Mouse (Mus musculus): ENCODE results near the gene Znrf3. TPM values are rescaled to one million over a fixed set of nuclear protein-coding genes. Genes with fewer than 3 reads are reported as not detected.

Znrf3 gene
- polyA plus RNA-seq, 1 experiment from 2014 or later: 13.7 TPM

DNA sequence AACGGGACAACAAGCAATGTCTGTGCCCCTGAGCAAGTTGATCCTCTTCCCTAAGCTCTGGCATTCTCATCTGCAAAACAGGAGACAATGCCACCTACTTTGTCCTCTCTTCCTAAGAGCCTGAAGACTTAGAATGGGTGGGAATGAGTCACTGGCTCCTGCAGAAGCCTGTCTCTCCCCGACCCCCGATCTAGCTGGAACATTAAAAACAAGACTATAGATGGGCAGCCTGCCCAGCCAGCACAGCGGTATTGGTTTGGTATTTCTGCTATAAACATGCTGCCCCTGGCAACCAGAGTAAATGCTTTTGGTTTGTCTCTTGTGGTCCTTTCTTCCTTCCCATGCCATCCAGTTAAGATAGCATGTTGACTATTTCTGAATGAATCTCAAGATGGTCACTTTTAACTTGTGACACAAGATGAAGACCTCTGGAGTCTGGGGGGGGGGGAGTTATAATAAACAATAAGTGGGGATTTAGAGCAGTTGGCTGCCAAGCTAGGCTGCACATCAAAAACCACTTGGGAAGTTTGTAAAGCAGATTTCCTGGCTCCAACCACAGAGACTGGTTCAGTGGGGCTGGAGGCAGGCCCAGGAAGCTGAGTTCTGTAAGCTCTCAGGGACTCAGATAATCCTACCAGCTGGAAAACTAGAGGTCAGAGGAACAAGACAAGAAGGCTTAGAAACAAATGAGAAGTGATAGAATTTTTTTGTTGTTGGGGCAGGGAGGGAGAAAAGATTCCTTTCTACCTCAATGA, 154.6 kb downstream of the Znrf3 start:
- peaks cover 44% of the 10 kb centered on the region for H3K36me3 ChIP-seq
- no peak overlapping the region for H3K4me3 ChIP-seq (replicated peaks)
- H3K9me3 ChIP-seq: no peaks in the 10 kb centered on the region
- ATAC-seq (ENCODE audit: insufficient number of reproducible peaks, insufficient read depth, low FRiP score, low TSS enrichment, low read depth): no peak
- H3K4me1 ChIP-seq (replicated peaks): no peaks in the 10 kb centered on the region
- no peak overlapping the region for H3K27ac ChIP-seq
- WGBS: 94% methylated on average over 4 of the region's 4 CpGs
- H3K9ac ChIP-seq (replicated peaks): no peak overlapping the region
- no peak overlapping the region for H3K4me2 ChIP-seq
- H3K27me3 ChIP-seq: no peaks in the 10 kb centered on the region

DNA sequence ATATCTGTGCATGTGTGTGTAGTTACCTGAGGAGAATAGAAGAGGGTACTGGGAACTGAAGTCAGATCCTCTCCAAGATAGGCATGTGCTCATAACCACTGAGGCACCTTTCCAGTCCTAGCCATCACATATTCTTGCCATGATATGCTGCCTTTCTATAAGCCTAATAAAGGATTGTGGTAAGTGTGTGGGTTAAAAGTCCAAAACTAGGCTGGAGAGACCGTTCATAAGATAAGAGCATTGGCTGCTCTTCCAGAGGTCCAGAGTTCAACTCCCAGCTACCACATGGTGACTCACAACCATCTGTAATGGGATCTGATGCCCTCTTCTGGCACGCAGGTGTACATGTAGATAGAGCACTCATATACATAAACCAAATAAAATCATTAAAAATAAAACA, 160.7 kb downstream of the Znrf3 start:
- 91% methylated on average over 2 of the region's 2 CpGs for WGBS
- Histone ChIP-seq H3K4me2 (no peak overlapping the region), H3K4me3 (replicated peaks) (no peak overlapping the region), H3K27ac (no peak overlapping the region), H3K4me1 (replicated peaks) (no peaks in the 10 kb centered on the region), H3K27me3 (no peaks in the 10 kb centered on the region), H3K36me3 (peaks cover 90% of the 10 kb centered on the region), H3K9me3 (no peaks in the 10 kb centered on the region), H3K9ac (replicated peaks) (no peak overlapping the region)
- ATAC-seq (ENCODE audit: insufficient number of reproducible peaks, insufficient read depth, low FRiP score, low TSS enrichment, low read depth): no peak

DNA sequence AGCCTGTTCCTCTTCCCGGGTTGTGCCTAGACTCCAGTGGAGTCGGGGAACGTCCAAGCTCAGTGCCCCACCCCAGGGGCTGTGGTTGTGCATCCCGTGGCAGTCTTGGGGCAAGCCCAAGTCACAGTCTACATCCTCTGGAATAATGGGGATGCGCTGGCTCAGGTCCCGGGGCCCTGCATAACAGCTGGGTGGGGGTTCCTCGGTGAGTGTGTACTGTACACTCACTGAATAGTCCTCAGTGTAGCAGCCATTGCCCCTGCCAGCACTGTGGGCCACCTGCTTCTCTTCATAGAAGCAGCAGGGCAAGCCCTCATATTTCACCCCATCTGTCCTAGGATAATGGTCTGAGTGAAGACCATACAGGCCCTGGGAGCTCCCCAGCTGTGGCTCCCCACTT, 163.7 kb downstream of the Znrf3 start:
- Histone ChIP-seq H3K4me3 (replicated peaks) (no peak overlapping the region), H3K27me3 (no peaks in the 10 kb centered on the region), H3K4me2 (no peak overlapping the region), H3K4me1 (replicated peaks) (no peaks in the 10 kb centered on the region), H3K9ac (replicated peaks) (no peak overlapping the region), H3K27ac (no peak overlapping the region), H3K9me3 (no peaks in the 10 kb centered on the region), H3K36me3 (peaks cover 62% of the 10 kb centered on the region)
- ATAC-seq (ENCODE audit: insufficient number of reproducible peaks, insufficient read depth, low FRiP score, low TSS enrichment, low read depth): no peak
- whole genome bisulfite sequencing: 92% methylated on average over 7 of the region's 7 CpGs

DNA sequence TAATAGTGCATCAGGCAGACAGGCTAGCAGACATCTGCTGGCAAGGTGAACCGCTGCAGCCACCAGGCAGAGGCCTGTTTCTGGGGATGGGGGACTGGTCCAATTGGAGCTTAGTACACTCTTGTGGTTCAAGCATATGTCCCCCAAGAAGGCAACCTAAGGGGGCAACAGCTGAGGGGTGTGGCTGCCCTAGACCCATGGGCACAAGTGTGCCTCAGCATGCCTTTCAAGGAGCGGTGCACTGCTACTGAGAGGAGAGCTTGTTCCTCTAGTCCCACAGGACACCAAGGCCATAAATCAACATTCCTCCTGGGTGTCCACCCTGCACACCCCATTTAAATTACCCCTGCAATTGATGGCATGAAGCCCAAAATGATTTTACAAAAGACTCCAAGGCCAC, 166.2 kb downstream of the Znrf3 start:
- no peak for ATAC-seq (ENCODE audit: insufficient number of reproducible peaks, insufficient read depth, low FRiP score, low TSS enrichment, low read depth)
- peaks cover 44% of the 10 kb centered on the region for H3K36me3 ChIP-seq
- 82% methylated on average over 2 of the region's 2 CpGs for WGBS

DNA sequence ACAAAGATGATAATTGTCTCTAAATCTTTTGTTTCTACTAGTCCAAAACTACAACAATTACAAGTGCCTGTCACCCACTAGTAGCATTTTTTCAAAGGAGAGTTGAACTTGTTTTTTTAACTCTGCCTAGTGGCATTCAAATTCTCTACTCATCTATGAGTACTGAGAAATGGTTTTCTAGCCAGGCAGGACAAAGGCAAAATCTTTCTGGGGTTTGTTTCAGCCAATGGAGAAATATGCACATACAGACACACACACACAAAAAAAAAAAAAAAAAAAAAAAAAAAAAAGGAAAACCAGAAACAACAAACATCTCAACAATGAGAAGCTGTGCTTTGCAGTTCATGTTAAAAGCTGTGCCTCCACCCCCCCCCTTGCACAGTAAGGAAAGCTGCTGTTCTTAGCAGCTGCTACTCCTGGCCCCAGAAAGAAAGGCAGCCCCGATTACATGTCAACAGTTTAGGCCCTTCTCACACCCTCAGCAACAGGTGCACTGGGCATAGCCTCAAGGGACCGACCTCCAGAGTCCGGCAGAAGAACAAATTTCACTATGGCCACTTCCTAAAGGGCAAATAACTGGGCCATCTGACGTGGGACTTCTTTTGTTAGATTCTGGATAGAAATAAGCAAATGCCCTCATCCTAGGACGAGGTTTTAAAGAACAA, 167.2 kb downstream of the Znrf3 start:
- no peak for ATAC-seq (ENCODE audit: insufficient number of reproducible peaks, insufficient read depth, low FRiP score, low TSS enrichment, low read depth)

More for the DNA sequence above, 166.2 kb downstream of the Znrf3 start:
- Histone ChIP-seq H3K4me2 (no peak overlapping the region), H3K4me1 (replicated peaks) (0 out of 2 replicates have a peak, but pooled peaks cover 4% of the 10 kb centered on the region), H3K4me3 (replicated peaks) (no peak overlapping the region), H3K27ac (no peak overlapping the region), H3K9ac (replicated peaks) (no peak overlapping the region), H3K27me3 (no peaks in the 10 kb centered on the region), H3K9me3 (no peaks in the 10 kb centered on the region)

DNA sequence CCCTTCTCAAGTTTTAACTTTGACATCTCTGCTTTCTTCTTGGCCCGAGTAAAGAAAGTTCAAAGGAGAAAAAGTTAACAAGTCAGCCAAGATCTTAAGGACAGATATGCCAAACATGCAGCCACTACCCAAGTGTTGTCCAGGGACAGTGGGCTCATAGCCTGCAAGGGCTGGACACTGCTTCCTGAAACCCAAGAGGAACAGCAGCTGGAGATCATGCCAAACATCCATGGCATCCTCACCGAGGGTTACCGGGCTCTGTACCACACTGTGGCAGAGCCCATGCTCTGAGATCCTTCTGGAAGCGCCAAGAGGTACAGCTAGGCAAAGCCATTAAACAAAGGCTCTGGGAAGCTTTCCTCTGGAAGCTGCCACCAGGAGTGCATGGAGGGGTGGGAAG, 169.4 kb downstream of the Znrf3 start:
- 88% methylated on average over 4 of the region's 4 CpGs for WGBS
- H3K27ac ChIP-seq: no peak overlapping the region
- H3K36me3 ChIP-seq: peaks cover 12% of the 10 kb centered on the region
- H3K27me3 ChIP-seq: no peaks in the 10 kb centered on the region
- H3K9ac ChIP-seq (replicated peaks): no peak overlapping the region
- H3K4me2 ChIP-seq: no peak overlapping the region
- no peak overlapping the region for H3K4me3 ChIP-seq (replicated peaks)
- no peaks in the 10 kb centered on the region for H3K9me3 ChIP-seq
- H3K4me1 ChIP-seq (replicated peaks): peaks cover 12% of the 10 kb centered on the region; the same call in 1 of the 2 replicates
- ATAC-seq (ENCODE audit: insufficient number of reproducible peaks, insufficient read depth, low FRiP score, low TSS enrichment, low read depth): no peak

More for the DNA sequence above, 167.2 kb downstream of the Znrf3 start:
- Histone ChIP-seq H3K9ac (replicated peaks) (no peak overlapping the region), H3K9me3 (no peaks in the 10 kb centered on the region), H3K27ac (no peak overlapping the region; the same call in 1 of the 2 replicates), H3K4me2 (no peak overlapping the region), H3K36me3 (peaks cover 35% of the 10 kb centered on the region), H3K4me1 (replicated peaks) (0 out of 2 replicates have a peak, but pooled peaks cover 4% of the 10 kb centered on the region), H3K4me3 (replicated peaks) (no peak overlapping the region), H3K27me3 (no peaks in the 10 kb centered on the region)
- WGBS: 75% methylated on average over 5 of the region's 5 CpGs

DNA sequence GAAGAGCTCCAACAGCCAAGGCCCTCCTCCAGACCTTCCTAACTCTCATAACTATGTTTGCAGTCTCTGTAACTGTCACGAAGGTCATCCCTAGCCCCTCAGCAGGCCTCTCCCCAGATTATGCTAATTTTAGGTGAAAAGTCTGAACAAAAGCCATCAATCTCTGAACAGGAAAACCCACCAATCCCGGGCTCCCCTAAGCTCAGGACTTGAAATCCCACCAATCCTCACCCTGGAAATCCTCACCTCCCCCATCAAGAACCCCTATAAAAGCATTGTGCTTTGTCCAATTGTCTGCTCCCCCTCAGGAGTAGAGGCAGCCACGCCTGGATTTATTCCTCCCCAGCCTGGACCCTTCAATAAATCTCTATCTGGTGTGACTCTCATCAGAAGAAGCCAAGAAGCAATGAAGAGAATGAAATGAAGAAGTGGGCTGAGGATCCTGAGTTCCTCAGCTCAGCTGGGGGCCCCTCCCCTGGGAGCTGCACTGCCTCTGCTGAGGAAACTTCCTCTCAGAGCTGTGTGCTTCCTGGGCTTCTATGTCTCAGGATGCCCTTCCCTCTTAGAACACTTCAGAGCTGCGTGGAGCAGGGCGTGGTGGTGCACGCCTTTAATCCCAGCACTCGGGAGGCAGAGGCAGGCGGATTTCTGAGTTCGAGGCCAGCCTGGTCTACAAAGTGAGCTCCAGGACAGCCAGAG, 172.0 kb downstream of the Znrf3 start:
- Histone ChIP-seq H3K9ac (replicated peaks) (no peak overlapping the region), H3K4me3 (replicated peaks) (no peak overlapping the region), H3K36me3 (peaks cover 5% of the 10 kb centered on the region; the same call in 1 of the 2 replicates), H3K27ac (no peak overlapping the region), H3K4me1 (replicated peaks) (peaks cover 12% of the 10 kb centered on the region; the same call in 1 of the 2 replicates), H3K4me2 (no peak overlapping the region), H3K27me3 (no peaks in the 10 kb centered on the region), H3K9me3 (no peaks in the 10 kb centered on the region)
- 82% methylated on average over 9 of the region's 9 CpGs for WGBS
- ATAC-seq (ENCODE audit: insufficient number of reproducible peaks, insufficient read depth, low FRiP score, low TSS enrichment, low read depth): no peak

DNA sequence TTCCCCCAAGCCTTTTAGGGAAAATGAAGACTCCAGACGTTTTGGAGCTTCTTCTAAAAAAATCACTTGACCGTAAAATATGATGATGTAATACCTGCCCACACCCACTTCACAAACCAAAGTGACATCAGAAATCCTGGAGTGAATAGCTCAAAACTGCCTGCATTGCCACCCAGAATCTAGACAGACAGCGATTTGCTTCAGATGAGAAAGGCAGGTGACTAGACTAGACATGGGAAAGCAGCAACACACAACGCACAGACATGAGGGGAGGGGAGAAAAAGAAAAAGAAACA, 172.6 kb downstream of the Znrf3 start:
- Histone ChIP-seq H3K27me3 (no peaks in the 10 kb centered on the region), H3K9ac (replicated peaks) (no peak overlapping the region), H3K4me2 (no peak overlapping the region), H3K36me3 (peaks cover 5% of the 10 kb centered on the region; the same call in 1 of the 2 replicates), H3K4me1 (replicated peaks) (peaks cover 12% of the 10 kb centered on the region; the same call in 1 of the 2 replicates), H3K9me3 (no peaks in the 10 kb centered on the region), H3K27ac (no peak overlapping the region), H3K4me3 (replicated peaks) (no peak overlapping the region)
- no peak for ATAC-seq (ENCODE audit: insufficient number of reproducible peaks, insufficient read depth, low FRiP score, low TSS enrichment, low read depth)
- WGBS: 70% methylated on average over 4 of the region's 4 CpGs

DNA sequence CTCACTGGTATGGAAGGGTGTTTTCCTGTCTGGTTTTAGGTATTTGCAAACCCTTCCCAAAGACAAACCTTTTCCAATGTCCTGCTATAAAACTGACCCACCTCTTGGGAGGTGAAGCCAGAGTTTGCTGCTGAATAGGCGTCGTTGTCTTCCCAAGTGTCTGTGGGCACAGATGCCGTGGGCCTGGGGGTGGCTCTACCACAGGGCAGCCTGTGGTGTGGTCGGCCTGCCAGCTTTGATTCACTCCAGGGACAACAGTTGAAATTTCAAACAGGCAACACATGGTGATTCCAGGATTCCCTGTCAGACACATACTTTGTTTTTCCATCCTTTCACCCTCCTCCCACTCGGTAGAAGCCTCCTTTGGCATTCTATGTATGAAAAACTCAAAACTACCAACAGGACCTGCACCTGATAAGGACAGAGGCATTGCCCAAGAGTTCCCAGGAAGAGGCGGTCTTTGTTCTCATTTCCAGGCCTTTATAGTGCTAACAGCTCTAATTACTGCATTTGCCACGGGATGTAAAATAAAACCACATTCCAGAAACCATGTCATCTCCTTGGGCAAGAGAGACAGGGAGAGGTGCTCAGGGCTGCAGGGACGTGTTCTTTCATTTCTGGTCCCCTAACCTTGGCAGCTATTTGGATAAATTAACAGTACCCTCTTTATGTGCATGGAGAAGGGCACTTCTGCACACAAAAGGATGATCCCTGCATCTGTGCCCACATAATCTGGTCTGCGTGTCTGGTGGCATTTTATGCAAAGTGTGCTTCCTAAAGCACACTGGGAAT, 173.2 kb downstream of the Znrf3 start:
- H3K36me3 ChIP-seq: peaks cover 5% of the 10 kb centered on the region; the same call in 1 of the 2 replicates
- ATAC-seq (ENCODE audit: insufficient number of reproducible peaks, insufficient read depth, low FRiP score, low TSS enrichment, low read depth): no peak
- H3K27ac ChIP-seq: no peak overlapping the region
- H3K4me1 ChIP-seq (replicated peaks): peaks cover 12% of the 10 kb centered on the region; the same call in 1 of the 2 replicates
- 46% methylated on average over 9 of the region's 9 CpGs for WGBS
- H3K9ac ChIP-seq (replicated peaks): no peak overlapping the region
- H3K4me3 ChIP-seq (replicated peaks): no peak overlapping the region
- H3K9me3 ChIP-seq: no peaks in the 10 kb centered on the region
- H3K4me2 ChIP-seq: no peak overlapping the region
- no peaks in the 10 kb centered on the region for H3K27me3 ChIP-seq

DNA sequence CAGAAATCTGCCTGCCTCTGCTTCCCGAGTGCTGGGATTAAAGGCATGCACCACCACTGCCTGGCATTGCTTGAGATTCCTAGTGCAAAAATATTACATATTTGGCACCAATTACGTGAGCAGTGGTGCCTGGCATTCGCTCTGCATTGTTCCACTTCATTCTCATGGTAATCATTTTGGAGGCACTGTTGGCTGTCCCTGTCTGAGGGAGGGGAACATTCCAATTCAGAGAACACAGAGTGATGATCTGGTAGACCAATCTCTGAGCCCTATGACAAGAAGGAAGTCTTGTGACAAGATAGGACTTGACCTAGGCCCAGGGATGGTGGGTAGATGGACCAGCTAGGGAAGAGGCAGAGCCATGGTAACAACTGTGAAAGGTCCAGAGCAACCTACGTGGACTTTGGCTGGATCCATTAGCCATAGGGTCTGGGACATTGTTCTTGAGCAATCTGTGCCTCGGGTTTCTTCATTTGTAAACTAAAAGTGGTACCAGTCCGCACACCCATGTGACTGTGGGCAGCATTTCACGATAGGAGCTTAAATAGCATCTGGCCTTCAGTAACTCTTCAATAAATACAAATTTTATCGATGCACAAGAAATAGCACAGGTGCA, 174.7 kb downstream of the Znrf3 start:
- Histone ChIP-seq H3K27me3 (no peaks in the 10 kb centered on the region), H3K27ac (no peak overlapping the region), H3K4me3 (replicated peaks) (no peak overlapping the region), H3K36me3 (no peaks in the 10 kb centered on the region), H3K9ac (replicated peaks) (no peak overlapping the region), H3K9me3 (no peaks in the 10 kb centered on the region), H3K4me1 (replicated peaks) (peaks cover 8% of the 10 kb centered on the region; the same call in 1 of the 2 replicates), H3K4me2 (no peak overlapping the region)
- 92% methylated on average over 8 of the region's 8 CpGs for WGBS
- no peak for ATAC-seq (ENCODE audit: insufficient number of reproducible peaks, insufficient read depth, low FRiP score, low TSS enrichment, low read depth)
